Mouse (Mus musculus) MEL (cell line): ENCODE measurements around the gene Iqcb1. TPM values are rescaled to one million over a fixed set of nuclear protein-coding genes. Genes with fewer than 3 reads are reported as not detected.

Experiments
- DNase-seq: peaks from one replicate; pipeline ENCODE4 v3.0.0; 2011; ENCODE audit warnings: low read depth, low spot score
- H3K27ac ChIP-seq: 2 replicates; pipeline ENCODE4 v1.5.1; 2012; ENCODE audit warnings: low read depth, mild to moderate bottlenecking, control low read depth, low read length, moderate library complexity; ENCODE audit not compliant: control insufficient read depth
- H3K27me3 ChIP-seq, 2 experiments: fragments of 150-350 bp in 1 of 2; sonication (generic) in 1 of 2; 2 replicates each; pipeline ENCODE4 v1.6.1; 2012; ENCODE audit warnings: low read length in 2 of 2, mild to moderate bottlenecking in 2 of 2, improper control_type of control experiment in 1 of 2, moderate library complexity in 1 of 2; ENCODE audit not compliant: insufficient read depth in 2 of 2, control insufficient read depth in 1 of 2
- H3K36me3 ChIP-seq, 2 experiments: 2 replicates each; pipeline ENCODE4 v1.6.1; 2012 to 2014; ENCODE audit warnings: low read length in 2 of 2, improper control_type of control experiment in 1 of 2, inconsistent platforms in 1 of 2, mild to moderate bottlenecking in 1 of 2; ENCODE audit not compliant: insufficient read depth in 2 of 2, control insufficient read depth in 1 of 2
- H3K4me1 ChIP-seq, 2 experiments: fragments of 150-350 bp in 1 of 2; sonication (generic) in 1 of 2; 2 replicates each; pipeline ENCODE4 v1.6.1; 2012; ENCODE audit warnings: low read length in 2 of 2, improper control_type of control experiment in 1 of 2, mild to moderate bottlenecking in 1 of 2; ENCODE audit not compliant: insufficient read depth in 2 of 2, control insufficient read depth in 1 of 2
- H3K4me3 ChIP-seq, 2 experiments: fragments of 150-350 bp in 1 of 2; sonication (generic) in 1 of 2; 2 replicates each; pipeline ENCODE4 v1.5.1; 2012; ENCODE audit warnings: low read depth in 2 of 2, low read length in 2 of 2, mild to moderate bottlenecking in 2 of 2, moderate library complexity in 2 of 2, control low read depth in 1 of 2, improper control_type of control experiment in 1 of 2; ENCODE audit not compliant: control insufficient read depth in 1 of 2, insufficient read depth in 1 of 2
- H3K79me2 ChIP-seq: 2 replicates; pipeline ENCODE4 v1.6.1; 2012; ENCODE audit warnings: mild to moderate bottlenecking, low read length, moderate library complexity; ENCODE audit not compliant: control insufficient read depth, poor library complexity, insufficient read depth
- H3K9ac ChIP-seq: 2 replicates; pipeline ENCODE4 v1.6.1; 2012; ENCODE audit warnings: low read depth, mild to moderate bottlenecking, control low read depth, low read length, moderate library complexity; ENCODE audit not compliant: control insufficient read depth, poor library complexity, severe bottlenecking
- H3K9me3 ChIP-seq: fragments of 150-350 bp; sonication (generic); replicated peaks from 2 replicates; pipeline ENCODE4 v1.6.1; 2012; ENCODE audit warnings: mild to moderate bottlenecking, low read length, improper control_type of control experiment, moderate library complexity; ENCODE audit not compliant: insufficient read depth
- CTCF ChIP-seq, 3 experiments: IDR thresholded peaks in 2 of 3; conservative IDR thresholded peaks in 1 of 3; 2 replicates each; pipeline ENCODE4 v1.5.1; 2011 to 2012; ENCODE audit warnings: low read length in 3 of 3, low read depth in 2 of 3, mild to moderate bottlenecking in 2 of 3, improper control_type of control experiment in 1 of 3, inconsistent platforms in 1 of 3, mixed read lengths in 1 of 3, moderate library complexity in 1 of 3; ENCODE audit not compliant: control insufficient read depth in 1 of 3, insufficient read depth in 1 of 3, poor library complexity in 1 of 3, severe bottlenecking in 1 of 3
- E2F4 ChIP-seq: IDR thresholded peaks from 2 replicates; pipeline ENCODE4 v1.6.1; 2011; ENCODE audit warnings: low read depth, low read length, improper control_type of control experiment, borderline replicate concordance
- EP300 ChIP-seq, 2 experiments: IDR thresholded peaks; 2 replicates each; pipeline ENCODE4 v1.6.1; 2011; ENCODE audit warnings: improper control_type of control experiment in 2 of 2, low read length in 2 of 2, low read depth in 1 of 2, mild to moderate bottlenecking in 1 of 2
- GABPA ChIP-seq: IDR thresholded peaks from 2 replicates; pipeline ENCODE4 v1.6.1; 2012; ENCODE audit warnings: low read depth, mild to moderate bottlenecking, inconsistent platforms, low read length, improper control_type of control experiment, moderate library complexity
- MAX ChIP-seq: IDR thresholded peaks from 2 replicates; pipeline ENCODE4 v1.6.1; 2011; ENCODE audit warnings: low read length, improper control_type of control experiment
- MAZ ChIP-seq: IDR thresholded peaks from 2 replicates; pipeline ENCODE4 v1.6.1; 2012; ENCODE audit warnings: low read depth, mild to moderate bottlenecking, inconsistent platforms, low read length, improper control_type of control experiment
- MYB ChIP-seq: IDR thresholded peaks from 2 replicates; pipeline ENCODE4 v1.6.1; 2011; ENCODE audit warnings: mild to moderate bottlenecking, low read depth, low read length, improper control_type of control experiment
- MYC ChIP-seq: IDR thresholded peaks from 2 replicates; pipeline ENCODE4 v1.6.1; 2011; ENCODE audit warnings: low read depth, mild to moderate bottlenecking, low read length, improper control_type of control experiment, moderate library complexity
- RAD21 ChIP-seq: IDR thresholded peaks from 2 replicates; pipeline ENCODE4 v1.6.1; 2011; ENCODE audit warnings: mild to moderate bottlenecking, low read depth, low read length, improper control_type of control experiment
- SIN3A ChIP-seq: IDR thresholded peaks from 2 replicates; pipeline ENCODE4 v1.6.1; 2012; ENCODE audit warnings: low read length, improper control_type of control experiment, inconsistent platforms
- SMC3 ChIP-seq: IDR thresholded peaks from 2 replicates; pipeline ENCODE4 v1.6.1; 2011; ENCODE audit warnings: low read depth, low read length, improper control_type of control experiment
- ZC3H11A ChIP-seq: IDR thresholded peaks from 2 replicates; pipeline ENCODE4 v1.6.1; 2012; ENCODE audit warnings: low read depth, mild to moderate bottlenecking, inconsistent platforms, low read length, improper control_type of control experiment
- ZKSCAN1 ChIP-seq: IDR thresholded peaks from 2 replicates; pipeline ENCODE4 v1.6.1; 2012; ENCODE audit warnings: low read depth, mild to moderate bottlenecking, inconsistent platforms, low read length, improper control_type of control experiment, moderate library complexity
- polyA plus RNA-seq, 2 experiments: library from polyadenylated mRNA; stranded (reverse) in 1 of 2; unstranded in 1 of 2; fragments of >175 nt in 1 of 2; fragments of >200 nt in 1 of 2; gene quantifications; 2 replicates each; pipeline versions ENCODE4 v1.2.1 to v1.2.4; 2012; ENCODE audit warnings: low replicate concordance in 2 of 2, low read depth in 1 of 2; ENCODE audit not compliant: insufficient read length in 2 of 2, insufficient read depth in 1 of 2, missing spikeins in 1 of 2
- total RNA-seq: library from RNA; depleted of rRNA; stranded (reverse); fragments of 300-350 nt; gene quantifications from 2 replicates; pipeline ENCODE4 v1.2.3, GENCODE M21; 2012

Iqcb1 gene
- total and polyA plus RNA-seq, 3 experiments = 8.7 to 14.2 TPM; not detected in 1

DNA sequence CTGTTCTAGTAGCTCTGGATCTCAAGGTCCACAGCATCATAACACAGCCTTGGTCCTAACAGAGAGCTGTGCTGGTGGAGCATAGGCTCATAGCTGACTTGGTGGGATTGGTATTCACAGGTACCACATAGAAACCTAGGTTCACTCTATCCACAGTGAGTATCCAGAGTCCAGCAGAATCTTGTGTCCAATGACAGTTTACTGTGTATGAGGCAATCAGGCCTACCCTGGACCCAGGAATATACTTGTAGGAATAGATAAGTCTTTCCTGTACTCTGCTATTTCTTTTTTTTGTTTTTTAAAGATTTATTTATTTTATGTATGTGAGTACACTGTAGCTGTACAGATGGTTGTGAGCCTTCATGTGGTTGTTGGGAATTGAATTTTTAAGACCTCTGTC, 11.3 kb upstream of the Iqcb1 start:
- DNase-seq = no peak
- TF ChIP-seq MYB = no peak
- TF ChIP-seq GABPA = no peak
- no peak for TF ChIP-seq SMC3
- no peak for TF ChIP-seq ZKSCAN1
- no peak for TF ChIP-seq EP300 (IDR thresholded peaks at IDR 0.05; ENCODE audit: low read depth in 1 of 2, low read length in 2 of 2)
- TF ChIP-seq MAX = no peak
- TF ChIP-seq RAD21 = no peak
- Histone ChIP-seq H3K9ac (no peak overlapping the region), H3K36me3 (peaks cover 0 to 4% of the 10 kb centered on the region in 2 experiments; a peak in 2 of 4 replicates), H3K27ac (no peak overlapping the region), H3K79me2 (no peaks in the 10 kb centered on the region), H3K4me3 (no peak overlapping the region), H3K4me1 (peaks cover 0 to 5% of the 10 kb centered on the region in 2 experiments; a peak in 2 of 4 replicates), H3K27me3 (no peaks in the 10 kb centered on the region), H3K9me3 (no peaks in the 10 kb centered on the region)

- Histone ChIP-seq H3K36me3 (peaks cover 0 to 4% of the 10 kb centered on the region in 2 experiments; a peak in 2 of 4 replicates), H3K9ac (no peak overlapping the region), H3K27me3 (no peaks in the 10 kb centered on the region), H3K9me3 (no peaks in the 10 kb centered on the region), H3K4me1 (peaks cover 0 to 6% of the 10 kb centered on the region in 2 experiments; a peak in 2 of 4 replicates), H3K79me2 (no peaks in the 10 kb centered on the region), H3K27ac (no peak overlapping the region), H3K4me3 (no peak overlapping the region)
- peak; percentile 90 for DNase-seq
- TF ChIP-seq MYB (no peak), CTCF (IDR thresholded peaks at IDR 0.05 in 2 of 3, conservative IDR thresholded peaks at IDR 0.05 in 1 of 3; ENCODE audit: control insufficient read depth in 1 of 3, insufficient read depth in 1 of 3, low read depth in 2 of 3, low read length in 3 of 3, poor library complexity in 1 of 3, severe bottlenecking in 1 of 3) (peak; percentile 41 to 87 (median 44)), SMC3 (peak; percentile 91), RAD21 (peak; percentile 85), MYC (peak; percentile 64; the same call in 1 of the 2 replicates), SIN3A (peak; percentile 50), MAZ (no peak), ZC3H11A (peak; percentile 87), ZKSCAN1 (no peak)
Observed at GRCm38 (mm10) chr16:36817321-36817926, 10.8 kb upstream of the Iqcb1 start.

DNA sequence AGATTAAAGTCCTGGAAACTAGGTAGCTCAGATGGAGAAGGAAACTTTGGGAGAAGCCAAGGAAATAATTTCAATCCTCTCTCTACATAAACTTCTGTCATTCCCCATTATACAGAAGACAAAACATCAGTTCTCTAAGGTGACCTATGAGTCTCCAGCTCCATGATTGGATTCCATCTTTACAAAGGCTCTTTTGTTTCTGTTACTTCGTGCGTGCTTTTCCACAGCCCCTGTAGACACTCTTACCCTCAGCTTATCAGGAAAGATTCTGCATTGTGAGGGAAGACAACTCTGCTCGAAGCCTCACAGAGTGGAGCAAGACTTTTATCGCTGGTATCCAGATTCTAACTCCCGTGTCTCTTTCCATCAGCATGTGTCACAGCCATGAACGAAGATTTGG, 8.2 kb upstream of the Iqcb1 start:
- H3K9me3 ChIP-seq = no peaks in the 10 kb centered on the region
- H3K79me2 ChIP-seq = no peaks in the 10 kb centered on the region
- H3K4me1 ChIP-seq = peaks cover 0 to 6% of the 10 kb centered on the region in 2 experiments; a peak in 2 of 4 replicates
- H3K27ac ChIP-seq = no peak overlapping the region
- H3K4me3 ChIP-seq = no peak overlapping the region
- no peak for DNase-seq
- no peak overlapping the region for H3K9ac ChIP-seq
- peaks cover 0 to 4% of the 10 kb centered on the region in 2 experiments; a peak in 2 of 4 replicates for H3K36me3 ChIP-seq
- H3K27me3 ChIP-seq = no peaks in the 10 kb centered on the region; a peak in 1 of 4 replicates
- no peak for TF ChIP-seq E2F4
